Mouse (Mus musculus) ES-E14 (cell line): Measurements from ENCODE around the gene Myl3. TPM values are rescaled to one million over a fixed set of nuclear protein-coding genes. Genes with fewer than 3 reads are reported as not detected.

Experiments
- DNase-seq: peaks from one replicate; pipeline ENCODE4 v3.0.0-alpha.2; 2013; ENCODE audit warnings: low read depth, low spot score
- H3K27ac ChIP-seq: 2 replicates; pipeline ENCODE4 v1.5.1; 2012; ENCODE audit warnings: low read depth, mild to moderate bottlenecking, low read length, moderate library complexity, mixed read lengths; ENCODE audit not compliant: poor library complexity, insufficient read depth, severe bottlenecking
- H3K36me3 ChIP-seq: 2 replicates; pipeline ENCODE4 v1.6.1; 2012; ENCODE audit warnings: mild to moderate bottlenecking, low read length, moderate library complexity, mixed read lengths; ENCODE audit not compliant: control insufficient read depth, poor library complexity, insufficient read depth, severe bottlenecking
- H3K4me1 ChIP-seq, 2 experiments: fragments of 150-350 bp in 1 of 2; sonication (generic) in 1 of 2; 2 replicates each; pipeline ENCODE4 v1.6.1; 2012; ENCODE audit warnings: low read length in 2 of 2, mild to moderate bottlenecking in 1 of 2, mixed read lengths in 1 of 2; ENCODE audit not compliant: control insufficient read depth in 2 of 2, insufficient read depth in 2 of 2, poor library complexity in 1 of 2
- H3K4me3 ChIP-seq, 2 experiments: fragments of 150-350 bp in 1 of 2; sonication (generic) in 1 of 2; 2 replicates each; pipeline ENCODE4 v1.5.1; 2012; ENCODE audit warnings: low read length in 2 of 2, low read depth in 1 of 2, mild to moderate bottlenecking in 1 of 2, mixed read lengths in 1 of 2; ENCODE audit not compliant: insufficient read depth in 1 of 2, poor library complexity in 1 of 2, severe bottlenecking in 1 of 2
- H3K9ac ChIP-seq: 2 replicates; pipeline ENCODE4 v1.6.1; 2012; ENCODE audit warnings: low read depth, mild to moderate bottlenecking, low read length, mixed read lengths; ENCODE audit not compliant: poor library complexity, insufficient read depth, severe bottlenecking
- H3K9me3 ChIP-seq: fragments of 150-350 bp; sonication (generic); 2 replicates; pipeline ENCODE4 v1.6.1; 2012; ENCODE audit warnings: low read depth, mild to moderate bottlenecking, low read length; ENCODE audit not compliant: control insufficient read depth, insufficient read depth
- CHD2 ChIP-seq: IDR thresholded peaks from 2 replicates; pipeline ENCODE4 v1.6.1; 2014; ENCODE audit warnings: mild to moderate bottlenecking, low read depth, low read length, inconsistent platforms
- HCFC1 ChIP-seq: IDR thresholded peaks from 2 replicates; pipeline ENCODE4 v1.6.1; 2012; ENCODE audit warnings: low read length, inconsistent platforms, borderline replicate concordance; ENCODE audit not compliant: insufficient read depth
- MAFK ChIP-seq: IDR thresholded peaks from 2 replicates; pipeline ENCODE4 v1.6.1; 2014; ENCODE audit warnings: mild to moderate bottlenecking, low read depth, low read length, inconsistent platforms; ENCODE audit not compliant: insufficient read depth
- ZC3H11A ChIP-seq: IDR thresholded peaks from 2 replicates; pipeline ENCODE4 v1.6.1; 2012; ENCODE audit warnings: low read depth, mild to moderate bottlenecking, inconsistent platforms, low read length, borderline replicate concordance
- ZNF384 ChIP-seq: IDR thresholded peaks from 2 replicates; pipeline ENCODE4 v1.6.1; 2012; ENCODE audit warnings: low read depth, low read length, inconsistent platforms
- in situ Hi-C, 2 experiments: fragments of 600-800 bp; cut with MboI; formaldehyde crosslinking; loops; one replicate each; pipeline ENCODE4 v1.15.1; 2025; ENCODE audit warnings: low sequenced_read_pairs in 2 of 2, inconsistent platforms in 1 of 2; ENCODE audit not compliant: unreplicated experiment in 2 of 2
- total RNA-seq: library from RNA; depleted of rRNA; stranded (reverse); fragments of 300-350 nt; gene quantifications from 2 replicates; pipeline ENCODE4 v1.2.3, GENCODE M21; 2012

The Myl3 gene
- total RNA-seq, 1 experiment = 0.89 TPM

DNA sequence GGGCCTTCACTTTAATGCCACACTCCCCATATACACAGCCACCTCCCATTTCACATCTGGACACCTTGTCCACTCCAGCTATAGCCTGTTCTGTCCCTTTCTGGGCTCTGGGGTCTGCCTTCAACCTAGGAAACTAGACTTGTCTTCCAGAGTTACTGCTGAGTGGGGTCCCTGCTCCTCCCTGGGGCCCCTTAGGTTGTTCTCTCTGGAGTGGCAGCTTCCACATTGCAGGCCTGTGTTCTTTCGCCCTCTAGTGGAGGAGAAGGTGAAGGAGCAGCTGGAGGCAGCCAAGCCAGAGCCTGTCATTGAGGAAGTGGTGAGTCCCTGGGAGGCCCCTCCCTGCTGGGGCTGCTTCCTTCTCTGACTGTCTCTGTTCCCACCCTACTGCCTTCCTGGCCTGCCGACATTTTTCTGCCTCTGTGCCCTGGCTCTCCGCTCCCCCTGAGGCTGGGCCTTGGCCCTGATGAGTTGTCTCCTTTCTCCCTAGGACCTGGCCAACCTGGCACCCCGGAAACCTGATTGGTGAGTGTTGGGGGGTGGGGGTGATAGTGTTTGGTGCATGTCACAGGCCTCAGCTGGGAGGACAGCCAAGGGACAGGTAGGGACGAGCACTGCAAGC lies 31.9 kb upstream of the Myl3 start:
- Histone ChIP-seq H3K36me3 (peaks cover 2% of the 10 kb centered on the region; the same call in 1 of the 2 replicates), H3K4me3 (no peak overlapping the region), H3K9me3 (no peaks in the 10 kb centered on the region), H3K4me1 (peaks cover 0 to 3% of the 10 kb centered on the region in 2 experiments; a peak in 1 of 4 replicates), H3K9ac (no peak overlapping the region), H3K27ac (no peak overlapping the region)
- DNase-seq = peak; percentile 57
- in situ Hi-C loops = loop anchor here in 1 of 2 experiments (10.0 kb wide), 1 partner anchor 165 kb away; the partner anchor contains the start of gene Als2cl
- no peak for TF ChIP-seq CHD2
- no peak for TF ChIP-seq HCFC1
- no peak for TF ChIP-seq ZNF384
- no peak for TF ChIP-seq MAFK
- peak; percentile 57; the same call in 1 of the 2 replicates for TF ChIP-seq ZC3H11A

DNA sequence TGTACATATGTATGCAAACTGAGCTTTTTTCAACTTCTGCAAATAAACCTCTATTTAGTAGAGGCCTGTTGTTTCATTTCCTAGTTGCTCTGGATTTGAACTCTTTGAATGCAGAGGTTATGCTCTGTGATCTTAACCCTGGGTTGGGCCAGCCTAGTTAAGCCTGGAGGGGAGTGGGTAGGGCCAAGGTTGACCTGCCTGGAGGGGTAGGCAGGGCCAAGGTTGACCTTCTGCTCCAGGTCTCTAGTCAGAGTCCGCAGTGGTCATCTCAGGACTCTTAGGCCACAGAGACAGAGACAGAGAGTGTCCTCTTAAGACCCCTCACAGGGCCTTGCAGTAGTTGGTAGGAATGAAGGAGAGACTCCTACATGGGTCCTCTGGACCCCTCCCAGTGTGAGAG lies 30.1 kb upstream of the Myl3 start:
- Histone ChIP-seq H3K27ac (no peak overlapping the region), H3K4me3 (no peak overlapping the region), H3K36me3 (peaks cover 7% of the 10 kb centered on the region; the same call in 1 of the 2 replicates), H3K9me3 (no peaks in the 10 kb centered on the region), H3K9ac (no peak overlapping the region), H3K4me1 (peaks cover 0 to 3% of the 10 kb centered on the region in 2 experiments; a peak in 1 of 4 replicates)
- TF ChIP-seq CHD2 (no peak), MAFK (no peak), ZNF384 (no peak), HCFC1 (no peak), ZC3H11A (no peak)
- in situ Hi-C loops = loop anchor here in 1 of 2 experiments (10.0 kb wide), 1 partner anchor 163 kb away; the partner anchor contains the start of gene Als2cl
- no peak for DNase-seq

DNA sequence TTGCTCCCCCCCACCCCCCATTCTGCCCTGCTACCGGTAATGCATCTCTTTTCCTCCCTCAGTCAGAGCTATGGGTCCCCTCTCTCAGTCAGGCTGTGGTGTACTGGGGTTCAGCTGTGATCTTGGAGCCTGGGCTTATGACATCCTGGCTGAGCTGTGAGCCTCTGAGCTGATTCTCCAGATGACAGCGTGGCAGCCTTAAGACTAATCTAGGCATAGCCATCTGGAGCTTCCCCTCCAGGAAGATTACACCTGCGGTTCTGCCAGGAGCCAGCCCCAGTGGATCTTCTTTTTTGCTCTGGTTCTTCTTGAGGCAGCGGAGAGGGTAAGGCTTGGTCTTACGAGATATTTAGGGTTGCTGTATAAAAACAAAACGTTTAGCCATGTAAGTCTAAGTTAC lies 29.7 kb upstream of the Myl3 start:
- in situ Hi-C loops = loop anchor here in 1 of 2 experiments (10.0 kb wide), 1 partner anchor 163 kb away; the partner anchor contains the start of gene Als2cl
- H3K36me3 ChIP-seq = peaks cover 7% of the 10 kb centered on the region; the same call in 1 of the 2 replicates
- no peaks in the 10 kb centered on the region for H3K9me3 ChIP-seq
- no peak overlapping the region for H3K27ac ChIP-seq
- DNase-seq = no peak
- H3K4me3 ChIP-seq = no peak overlapping the region
- no peak for TF ChIP-seq ZC3H11A
- TF ChIP-seq HCFC1 = no peak
- no peak for TF ChIP-seq MAFK
- TF ChIP-seq CHD2 = no peak
- no peak for TF ChIP-seq ZNF384
- H3K9ac ChIP-seq = no peak overlapping the region
- H3K4me1 ChIP-seq = peaks cover 0 to 3% of the 10 kb centered on the region in 2 experiments; a peak in 1 of 4 replicates

DNA sequence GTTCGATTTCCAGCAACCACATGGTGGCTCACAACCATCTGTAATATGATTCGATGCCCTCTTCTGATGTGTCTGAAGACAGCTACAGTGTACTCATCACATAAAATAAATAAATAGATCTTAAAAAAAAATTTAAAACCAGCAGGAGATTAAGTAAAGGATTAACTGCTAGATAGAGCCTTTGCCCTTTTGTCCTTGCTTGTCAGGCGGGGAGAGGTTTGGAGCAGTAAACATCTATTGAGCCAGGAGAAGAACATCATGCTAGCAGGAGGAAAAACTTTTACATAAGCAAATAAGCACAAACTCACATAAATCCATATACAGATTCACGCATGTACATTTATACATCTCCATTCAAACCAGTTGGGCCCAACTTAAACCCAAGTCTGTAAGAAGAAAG lies 29.1 kb upstream of the Myl3 start:
- Histone ChIP-seq H3K4me1 (peaks cover 0 to 3% of the 10 kb centered on the region in 2 experiments; a peak in 1 of 4 replicates), H3K9ac (no peak overlapping the region), H3K27ac (no peak overlapping the region), H3K9me3 (no peaks in the 10 kb centered on the region), H3K4me3 (no peak overlapping the region), H3K36me3 (peaks cover 7% of the 10 kb centered on the region; the same call in 1 of the 2 replicates)
- DNase-seq = no peak
- in situ Hi-C loops = loop anchor here in 1 of 2 experiments (10.0 kb wide), 1 partner anchor 162 kb away; the partner anchor contains the start of gene Als2cl
- TF ChIP-seq MAFK (no peak), ZNF384 (no peak), ZC3H11A (no peak), HCFC1 (no peak), CHD2 (no peak)
